Mouse (Mus musculus) liver (tissue): Measurements from ENCODE around the gene Rab5c.

Experiments used
- DNase-seq: peaks from one replicate; pipeline ENCODE4 v3.0.0-alpha.2; 2020; ENCODE audit warnings: mixed read lengths

Gene Rab5c

GRCm38 (mm10) chr11:100738066-100738604, at the start of gene Rab5c:
Gene Rab5c, minus strand, starts transcription at chr11:100738215.
- DNase-seq = peak; percentile 99

- DNase-seq = no peak
Observed at GRCm38 (mm10) chr11:100785774-100786173, 47.8 kb upstream of the Rab5c start.

GRCm38 (mm10) chr11:100784286-100784685, 46.3 kb upstream of the Rab5c start:
- DNase-seq = no peak

GRCm38 (mm10) chr11:100782568-100782967, 44.6 kb upstream of the Rab5c start:
- no peak for DNase-seq

- DNase-seq = no peak
Observed at GRCm38 (mm10) chr11:100781763-100782475, 43.9 kb upstream of the Rab5c start.

- no peak for DNase-seq
Observed at GRCm38 (mm10) chr11:100780247-100780646, 42.2 kb upstream of the Rab5c start.

- no peak for DNase-seq
Observed at GRCm38 (mm10) chr11:100778069-100778468, 40.1 kb upstream of the Rab5c start.

- DNase-seq = no peak
Observed at GRCm38 (mm10) chr11:100775921-100776320, 37.9 kb upstream of the Rab5c start.

- no peak for DNase-seq
Observed at GRCm38 (mm10) chr11:100774261-100774660, 36.2 kb upstream of the Rab5c start.

GRCm38 (mm10) chr11:100770646-100771408, 32.8 kb upstream of the Rab5c start, which contains the start of gene Ghdc:
Gene Ghdc, minus strand, starts transcription at chr11:100770957.
- DNase-seq = peak; percentile 79

GRCm38 (mm10) chr11:100769980-100770379, 32.0 kb upstream of the Rab5c start:
- no peak for DNase-seq

- DNase-seq = no peak
Observed at GRCm38 (mm10) chr11:100767871-100768270, 29.9 kb upstream of the Rab5c start.

GRCm38 (mm10) chr11:100766726-100767125, 28.7 kb upstream of the Rab5c start:
- DNase-seq = no peak

- DNase-seq = no peak
Observed at GRCm38 (mm10) chr11:100762831-100763230, 24.8 kb upstream of the Rab5c start, which contains the start of gene Hcrt. Gene Hcrt, minus strand, starts transcription at chr11:100762931.

GRCm38 (mm10) chr11:100761547-100762045, 23.6 kb upstream of the Rab5c start:
- peak; percentile 81 for DNase-seq

- peak; percentile 71 for DNase-seq
Observed at GRCm38 (mm10) chr11:100759611-100760233, 21.7 kb upstream of the Rab5c start, which contains the start of gene Kcnh4. Gene Kcnh4, minus strand, starts transcription at chr11:100759942.

GRCm38 (mm10) chr11:100758707-100759610, 20.9 kb upstream of the Rab5c start:
- DNase-seq = peak; percentile 51

- no peak for DNase-seq
Observed at GRCm38 (mm10) chr11:100757566-100757965, 19.6 kb upstream of the Rab5c start.

- DNase-seq = no peak
Observed at GRCm38 (mm10) chr11:100756476-100756875, 18.5 kb upstream of the Rab5c start.

- DNase-seq = no peak
Observed at GRCm38 (mm10) chr11:100754693-100755057, 16.7 kb upstream of the Rab5c start.

GRCm38 (mm10) chr11:100754021-100754692, 16.1 kb upstream of the Rab5c start:
- no peak for DNase-seq
